Mouse (Mus musculus): ENCODE data around the gene Gm45808.
A peak's percentile ranks its signal among the peaks of the same experiment; 100 is the strongest.

Gm45808 gene

DNA sequence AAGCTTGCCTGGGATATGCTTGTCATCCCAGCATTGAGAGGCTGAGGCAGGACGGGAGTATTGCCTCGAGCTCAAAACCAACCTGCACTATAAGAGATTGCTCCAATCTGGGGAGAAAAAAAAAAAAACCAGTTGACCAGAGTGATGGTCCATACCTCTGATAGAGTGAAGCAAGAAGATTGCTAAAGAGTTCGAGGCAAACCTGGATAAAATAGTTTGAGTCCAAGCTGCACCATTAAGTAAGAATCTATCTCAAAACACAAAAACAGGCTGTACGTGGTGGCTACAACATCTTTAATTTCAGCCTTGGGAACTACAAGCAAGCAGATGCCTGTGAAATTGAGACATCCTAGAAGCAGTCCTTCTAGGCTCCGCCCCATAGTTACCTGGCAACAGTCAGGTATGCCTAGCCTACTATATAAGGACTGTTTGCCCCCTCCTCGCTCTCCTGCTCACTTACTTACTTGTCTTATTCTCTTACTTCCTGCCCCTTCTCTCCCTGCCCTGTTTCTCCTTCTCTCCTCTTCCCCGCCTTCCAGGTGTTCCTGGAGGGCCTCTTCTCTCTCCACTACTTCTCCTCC lies 19.4 kb downstream of the Gm45808 start:
- peak; percentile 57 for DNase-seq

DNA sequence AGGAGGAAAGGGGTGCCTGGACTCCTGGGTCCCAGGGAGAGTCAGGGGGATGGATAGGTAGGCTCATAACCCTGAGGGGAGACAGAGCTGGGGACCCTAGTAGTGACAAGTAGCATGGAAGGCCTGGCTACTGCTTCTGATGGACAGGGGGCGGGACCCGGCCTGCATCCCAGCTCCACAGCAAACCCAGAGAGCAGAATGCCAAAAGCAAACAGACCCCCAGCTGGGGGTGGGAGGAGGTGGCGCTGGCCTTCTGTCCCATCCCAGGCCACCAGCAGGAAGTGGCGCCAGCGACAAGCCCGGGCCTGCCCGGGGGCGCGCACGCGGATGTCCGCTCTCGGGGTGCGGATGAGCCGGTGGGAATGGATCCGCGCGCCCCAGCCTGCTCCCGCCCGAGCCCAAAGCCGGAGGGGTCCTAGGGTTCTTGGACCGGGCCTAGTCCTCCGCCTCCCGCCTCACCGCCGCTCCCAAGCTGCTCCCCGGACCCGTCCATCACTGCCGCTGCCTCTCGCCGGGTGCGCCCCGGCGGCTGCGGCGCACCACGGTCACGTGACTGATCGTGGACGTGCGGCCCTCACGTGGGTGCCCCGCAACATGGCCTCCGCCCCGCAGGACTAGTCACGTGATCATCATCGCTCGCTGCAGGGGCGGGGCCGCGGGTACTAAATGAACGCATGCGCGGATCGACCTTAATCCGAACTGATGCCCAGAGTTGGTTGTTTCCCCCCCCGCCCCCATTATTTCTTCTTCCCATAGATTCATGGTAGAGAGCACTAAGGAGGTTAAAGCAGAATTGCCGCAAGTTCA lies 20.1 kb downstream of the Gm45808 start, which contains the start of gene Bax:
Gene Bax (minus strand): TSS at position 616 of the 807 bp plus-strand sequence.
- peak; percentile 98 for DNase-seq

DNA sequence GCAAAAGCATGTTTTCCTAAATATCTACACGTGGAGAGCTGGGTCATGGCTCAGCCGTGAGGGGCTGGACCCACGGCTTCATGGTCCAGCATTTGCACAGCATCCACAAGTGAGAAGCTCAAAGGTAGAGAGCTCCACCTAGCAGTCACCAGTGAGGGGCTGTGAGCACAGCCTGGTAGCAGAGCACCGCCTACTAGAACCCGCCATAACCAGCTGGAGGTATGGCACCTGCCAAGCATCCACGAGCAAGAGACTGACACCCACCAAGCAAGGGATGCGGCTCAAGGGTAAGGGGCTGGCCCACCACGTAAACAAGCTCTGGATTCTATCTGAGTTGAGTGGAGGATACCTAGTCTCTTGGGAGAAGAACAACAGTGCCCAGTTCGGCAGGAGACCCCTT lies 21.1 kb downstream of the Gm45808 start:
- DNase-seq = peak; percentile 63

- no peak for DNase-seq
These were observed 21.5 kb downstream of the Gm45808 start for GRCm38 (mm10) chr7:45465112-45465511.

DNA sequence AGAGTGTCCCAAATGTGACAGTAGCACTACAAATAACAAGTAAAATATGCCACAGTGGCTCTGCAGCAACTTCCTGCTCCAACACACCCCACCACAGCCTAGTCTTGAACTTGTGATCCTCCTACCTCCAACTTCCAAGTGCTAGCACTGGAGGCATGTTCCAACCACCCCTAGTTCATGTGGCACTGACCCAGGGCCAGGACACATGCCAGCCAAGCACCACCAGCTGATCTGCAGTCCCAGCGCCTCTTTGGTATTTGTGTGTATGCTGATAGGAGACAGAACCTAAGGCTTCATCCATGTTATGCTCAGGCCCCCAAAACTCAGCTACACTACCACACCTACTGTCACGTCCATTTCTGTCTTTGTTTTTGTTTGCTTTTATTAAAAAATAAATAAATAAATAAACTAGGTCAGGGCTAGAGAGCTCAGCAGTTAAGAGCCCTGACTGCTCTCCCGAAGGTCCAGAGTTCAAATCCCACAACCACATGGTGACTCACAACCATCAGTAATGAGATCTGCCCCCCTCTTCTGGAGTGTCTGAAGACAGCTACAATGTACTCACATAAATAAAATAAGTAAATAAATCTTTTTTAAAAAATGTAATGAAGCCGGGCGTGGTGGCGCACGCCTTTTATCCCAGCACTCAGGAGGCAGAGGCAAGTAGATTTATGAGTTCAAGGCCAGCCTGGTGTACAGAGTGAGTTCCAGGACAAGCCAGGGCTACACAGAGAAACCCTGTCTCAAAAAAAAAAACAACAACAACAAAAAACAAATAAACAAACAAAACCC lies 22.4 kb downstream of the Gm45808 start:
- peak; percentile 68 for DNase-seq

DNA sequence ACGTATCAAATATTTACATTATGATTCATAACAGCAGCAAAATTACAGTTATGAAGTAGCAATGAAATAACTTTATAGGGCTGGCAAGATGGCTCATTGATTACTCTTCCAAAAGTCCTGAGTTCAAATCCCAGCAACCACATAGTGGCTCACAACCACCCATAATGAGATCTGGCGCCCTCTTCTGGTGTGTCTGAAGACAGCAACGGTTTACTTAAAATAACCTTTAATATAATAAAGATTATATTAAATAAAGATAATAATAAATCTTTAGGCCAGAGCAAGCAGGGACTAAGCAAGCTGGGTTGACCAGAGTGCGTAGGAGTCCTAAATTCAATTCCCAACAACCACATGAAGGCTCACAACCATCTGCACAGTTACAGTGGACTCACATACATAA lies 23.7 kb downstream of the Gm45808 start:
- peak; percentile 52 for DNase-seq

- no peak for DNase-seq
These were observed 24.3 kb downstream of the Gm45808 start for GRCm38 (mm10) chr7:45462325-45462724.

GRCm38 (mm10) chr7:45461781-45462180 lies 24.8 kb downstream of the Gm45808 start:
- DNase-seq = no peak

DNA sequence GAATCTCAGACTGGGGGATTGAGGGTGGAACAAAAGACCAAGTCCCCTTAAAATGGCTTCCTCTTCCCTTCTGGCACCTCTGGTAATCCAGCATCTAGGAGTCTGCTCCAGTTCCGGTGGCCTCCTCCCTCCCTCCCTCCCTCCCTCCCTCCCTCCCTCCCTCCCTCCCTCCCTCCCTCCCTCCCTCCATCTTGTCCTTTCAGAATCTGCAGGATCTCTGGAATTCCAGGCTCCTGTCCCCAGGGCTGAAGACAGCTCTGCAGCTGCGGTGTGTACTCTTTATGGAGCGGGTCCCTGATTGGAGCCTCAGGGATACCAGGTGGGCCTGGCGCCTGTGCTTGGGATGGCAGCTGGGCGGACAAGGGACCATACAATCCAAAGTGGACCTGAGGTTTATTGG lies 25.3 kb downstream of the Gm45808 start:
- DNase-seq = no peak

GRCm38 (mm10) chr7:45460860-45461314 lies 25.7 kb downstream of the Gm45808 start:
- DNase-seq = peak; percentile 55

GRCm38 (mm10) chr7:45460377-45460776 lies 26.2 kb downstream of the Gm45808 start:
- peak; percentile 51 for DNase-seq

GRCm38 (mm10) chr7:45459564-45460140 lies 27.0 kb downstream of the Gm45808 start, which contains the start of gene Ftl1:
TSS of gene Ftl1 (minus strand) at chr7:45459884.
- DNase-seq = peak; percentile 99

GRCm38 (mm10) chr7:45458748-45459563 lies 27.7 kb downstream of the Gm45808 start:
- peak; percentile 82 for DNase-seq

GRCm38 (mm10) chr7:45457204-45458060 lies 29.2 kb downstream of the Gm45808 start:
- no peak for DNase-seq

DNA sequence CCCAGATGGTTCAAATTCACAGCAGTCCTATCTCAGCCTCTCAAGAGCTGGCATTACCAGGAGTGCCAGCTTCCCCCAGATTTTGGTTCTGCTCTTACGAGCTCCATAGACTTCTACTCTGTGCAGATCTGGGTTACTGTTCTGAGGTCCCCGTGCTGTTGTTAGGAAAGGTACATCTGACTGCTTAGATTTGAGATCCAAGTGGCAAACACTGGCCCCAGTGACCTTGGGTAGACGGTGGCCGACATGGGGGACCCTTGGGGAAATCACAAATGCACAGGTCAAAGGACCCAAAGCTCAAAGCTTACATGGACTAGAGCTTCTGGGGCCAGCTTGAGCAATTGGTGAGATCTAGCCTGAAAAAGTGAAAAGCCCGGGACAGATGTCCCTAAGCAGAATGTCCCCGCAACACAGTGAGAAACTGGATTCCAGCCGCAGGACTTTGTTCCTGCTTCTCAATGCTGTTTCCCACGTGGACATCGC lies 29.8 kb downstream of the Gm45808 start:
- DNase-seq = no peak

GRCm38 (mm10) chr7:45455932-45456696 lies 30.5 kb downstream of the Gm45808 start:
- DNase-seq = no peak

DNA sequence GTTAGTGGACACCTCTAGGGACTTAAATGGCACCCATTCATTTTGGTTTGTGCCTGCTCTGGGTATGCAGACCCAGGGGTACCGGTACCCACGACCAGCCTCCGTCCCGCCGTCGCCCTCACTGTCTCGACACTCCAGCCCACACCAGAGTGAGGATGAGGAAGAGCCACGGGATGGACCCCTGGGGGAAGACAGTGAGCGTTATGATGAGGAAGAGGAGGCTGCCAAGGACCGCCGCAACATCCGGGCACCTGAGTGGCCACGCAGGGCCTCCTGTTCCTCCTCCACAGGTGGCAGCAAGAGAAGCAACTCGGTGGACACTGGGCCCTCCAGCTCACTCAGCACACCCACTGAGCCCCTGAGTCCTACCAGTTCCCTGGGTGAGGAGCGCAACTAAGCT lies 31.6 kb downstream of the Gm45808 start:
- no peak for DNase-seq

DNA sequence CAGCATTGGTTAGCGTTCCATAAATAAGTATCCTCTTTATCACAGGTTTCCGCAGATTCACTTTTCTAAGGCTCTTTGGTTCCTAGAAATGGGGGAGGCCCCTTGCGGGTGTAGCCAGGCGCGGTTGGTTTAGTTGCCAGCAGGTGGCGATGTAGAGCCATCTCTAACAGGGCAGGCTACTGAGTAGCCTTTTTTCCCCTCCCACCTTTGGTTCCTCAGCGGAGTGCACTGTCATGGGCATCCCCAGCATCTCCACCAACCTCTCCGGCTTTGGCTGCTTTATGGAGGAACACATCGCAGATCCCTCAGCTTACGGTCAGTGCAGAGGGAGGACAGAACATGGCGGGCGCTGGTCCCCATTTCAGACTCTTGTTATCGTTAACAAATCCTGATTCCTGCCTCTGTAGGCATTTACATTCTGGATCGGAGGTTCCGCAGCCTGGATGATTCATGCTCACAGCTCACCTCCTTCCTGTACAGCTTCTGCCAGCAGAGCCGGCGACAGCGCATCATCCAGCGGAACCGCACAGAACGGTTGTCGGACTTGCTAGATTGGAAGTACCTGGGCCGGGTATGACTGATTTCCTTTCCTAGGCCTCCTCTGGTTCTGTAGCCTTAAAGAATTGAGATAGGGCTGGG lies 35.1 kb downstream of the Gm45808 start:
- peak; percentile 88 for DNase-seq

GRCm38 (mm10) chr7:45449974-45450373 lies 36.6 kb downstream of the Gm45808 start:
- no peak for DNase-seq

Data from cerebellum, adult 9-10 months (tissue).